Mouse (Mus musculus) limb, embryonic 15.5 days (tissue): Measurements from ENCODE around the gene Wipf3. TPM values are rescaled to one million over a fixed set of nuclear protein-coding genes. Genes with fewer than 3 reads are reported as not detected.

Experiments
- ATAC-seq: fragments of 200-750 bp; cut with Nextera tagmentation; 2 replicates; pipeline ENCODE4 v1.8.0; 2017; ENCODE audit warnings: low read depth, moderate TSS enrichment; ENCODE audit not compliant: insufficient number of reproducible peaks, low FRiP score, low TSS enrichment
- H3K27ac ChIP-seq: fragments of 300-500 bp; sonication (generic); 2 replicates; pipeline ENCODE4 v1.5.1; 2015; ENCODE audit warnings: moderate library complexity, mild to moderate bottlenecking, inconsistent platforms
- H3K27me3 ChIP-seq: fragments of 300-500 bp; sonication (generic); 2 replicates; pipeline ENCODE4 v1.6.1; 2015; ENCODE audit warnings: inconsistent platforms
- H3K36me3 ChIP-seq: fragments of 300-500 bp; sonication (generic); 2 replicates; pipeline ENCODE4 v1.6.1; 2015; ENCODE audit warnings: inconsistent platforms
- H3K4me1 ChIP-seq: fragments of 300-500 bp; sonication (generic); 2 replicates; pipeline ENCODE4 v1.6.1; 2015; ENCODE audit warnings: inconsistent platforms
- H3K4me2 ChIP-seq: fragments of 300-500 bp; sonication (generic); 2 replicates; pipeline ENCODE4 v1.6.1; 2015; ENCODE audit warnings: mild to moderate bottlenecking, inconsistent platforms
- H3K4me3 ChIP-seq: fragments of 300-500 bp; sonication (generic); 2 replicates; pipeline ENCODE4 v1.5.1; 2015; ENCODE audit warnings: mild to moderate bottlenecking, inconsistent platforms
- H3K9ac ChIP-seq: fragments of 300-500 bp; sonication (generic); 2 replicates; pipeline ENCODE4 v1.6.1; 2015; ENCODE audit warnings: inconsistent platforms
- H3K9me3 ChIP-seq: fragments of 300-500 bp; sonication (generic); 2 replicates; pipeline ENCODE4 v1.6.1; 2016; ENCODE audit warnings: inconsistent platforms
- WGBS: fragments of 180-500 bp; shearing (Covaris S2); methylation state at CpG from one replicate; pipeline ENCODE4 v1.1.7; 2015; 5-methylcytosine and 5-hydroxymethylcytosine counted together
- polyA plus RNA-seq: library from polyadenylated mRNA; unstranded; fragments of >200 nt; fragmentation: Nextera tagmentation; extraction: Ambion mirVana; gene quantifications from 2 replicates; pipeline ENCODE4 v1.2.1, GENCODE M21; 2015

The Wipf3 gene
- polyA plus RNA-seq, 1 experiment from 2014 or later: 1.5 TPM

- H3K36me3 ChIP-seq: no peaks in the 10 kb centered on the region
- peak; percentile 9; the same call in 1 of the 2 replicates for ATAC-seq
- peak overlapping the region; percentile 48 for H3K4me2 ChIP-seq
- H3K27me3 ChIP-seq: peaks cover 43% of the 10 kb centered on the region
- WGBS: 24% methylated on average over 11 of the region's 12 CpGs
- H3K27ac ChIP-seq: no peak overlapping the region
- H3K9me3 ChIP-seq: no peaks in the 10 kb centered on the region
- no peak overlapping the region for H3K4me3 ChIP-seq
- peaks cover 13% of the 10 kb centered on the region for H3K4me1 ChIP-seq
- H3K9ac ChIP-seq: no peak overlapping the region
Observed at GRCm38 (mm10) chr6:54485000-54485399, 55.6 kb downstream of the Wipf3 start.

DNA sequence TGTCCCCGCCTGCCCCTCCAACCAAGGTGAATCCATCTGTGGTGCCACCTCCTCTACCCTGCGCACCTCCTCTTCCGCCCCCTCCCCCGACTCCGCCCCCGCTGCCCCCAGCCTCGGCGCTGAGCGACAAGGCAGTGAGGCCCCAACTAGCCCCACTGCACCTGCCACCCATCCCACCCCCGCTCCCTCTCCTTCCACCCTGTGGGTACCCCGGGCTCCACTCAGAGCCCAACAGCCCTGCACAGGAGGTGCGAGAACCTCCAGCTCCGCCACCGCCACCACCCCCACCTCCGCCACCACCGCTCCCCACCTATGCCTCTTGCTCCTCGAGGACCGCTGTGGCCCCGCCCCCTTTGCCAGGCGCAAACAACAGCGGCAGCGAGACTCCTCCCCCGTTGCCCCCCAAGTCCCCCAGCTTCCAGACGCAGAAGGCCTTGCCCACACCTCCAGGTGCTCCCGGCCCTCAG, 56.1 kb downstream of the Wipf3 start:
- Histone ChIP-seq H3K4me3 (peak overlapping the region; percentile 27), H3K27ac (no peak overlapping the region), H3K9me3 (no peaks in the 10 kb centered on the region), H3K36me3 (no peaks in the 10 kb centered on the region), H3K9ac (no peak overlapping the region), H3K4me1 (peaks cover 13% of the 10 kb centered on the region), H3K4me2 (peak overlapping the region; percentile 48), H3K27me3 (peaks cover 43% of the 10 kb centered on the region)
- WGBS: 3% methylated on average over 24 of the region's 25 CpGs
- ATAC-seq: peak; percentile 30; the same call in 1 of the 2 replicates

DNA sequence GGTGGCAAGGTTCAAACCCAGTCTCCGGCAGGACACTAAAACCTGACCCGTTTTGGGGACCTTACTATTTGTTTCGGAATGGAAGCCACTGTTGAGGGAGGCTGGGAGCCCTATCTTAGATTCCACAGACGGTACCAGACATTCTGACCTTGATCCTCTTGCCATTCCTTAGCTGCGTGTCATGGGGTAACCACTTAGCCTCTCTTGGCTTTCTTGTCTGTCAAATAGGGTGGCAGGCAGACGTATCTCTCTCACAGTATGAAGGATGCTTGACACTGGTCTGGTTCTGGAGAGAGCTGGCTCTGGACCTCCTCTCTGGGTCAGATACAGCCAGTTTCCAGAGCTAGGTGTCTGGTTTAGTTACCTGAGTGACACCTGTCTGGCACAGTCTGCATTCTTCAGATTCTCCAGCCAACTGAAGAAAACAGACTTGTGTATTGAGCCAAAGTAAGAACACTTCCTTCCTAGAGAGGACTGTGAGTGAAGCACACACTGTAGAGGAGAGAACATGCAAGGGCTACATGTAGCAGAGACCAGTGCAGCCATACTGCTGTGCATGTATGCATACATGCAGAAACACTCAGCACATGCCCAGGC, 56.7 kb downstream of the Wipf3 start:
- Histone ChIP-seq H3K4me3 (no peak overlapping the region), H3K4me1 (peaks cover 13% of the 10 kb centered on the region), H3K27ac (no peak overlapping the region), H3K4me2 (peak overlapping the region; percentile 48), H3K27me3 (peaks cover 43% of the 10 kb centered on the region), H3K9ac (no peak overlapping the region), H3K9me3 (no peaks in the 10 kb centered on the region), H3K36me3 (no peaks in the 10 kb centered on the region)
- WGBS: 26% methylated on average over 6 of the region's 6 CpGs
- ATAC-seq: 0 out of 2 replicates have a peak, but pooled peaks have one; percentile 10

- peaks cover 25% of the 10 kb centered on the region; the same call in 1 of the 2 replicates for H3K27me3 ChIP-seq
- H3K4me2 ChIP-seq: no peak overlapping the region
- WGBS: 48% methylated on average over 7 of the region's 7 CpGs
- H3K9ac ChIP-seq: no peak overlapping the region
- no peaks in the 10 kb centered on the region for H3K9me3 ChIP-seq
- H3K27ac ChIP-seq: no peak overlapping the region
- no peaks in the 10 kb centered on the region for H3K36me3 ChIP-seq
- H3K4me1 ChIP-seq: 0 out of 2 replicates have a peak, but pooled peaks cover 4% of the 10 kb centered on the region
- no peak overlapping the region for H3K4me3 ChIP-seq
- ATAC-seq: no peak
Observed at GRCm38 (mm10) chr6:54491074-54491473, 61.7 kb downstream of the Wipf3 start.

- ATAC-seq: peak; percentile 61; the same call in 1 of the 2 replicates
- Histone ChIP-seq H3K9me3 (no peaks in the 10 kb centered on the region), H3K4me1 (0 out of 2 replicates have a peak, but pooled peaks cover 4% of the 10 kb centered on the region), H3K4me2 (no peak overlapping the region), H3K27ac (no peak overlapping the region), H3K36me3 (no peaks in the 10 kb centered on the region), H3K27me3 (peaks cover 13% of the 10 kb centered on the region; the same call in 1 of the 2 replicates), H3K9ac (no peak overlapping the region), H3K4me3 (no peak overlapping the region)
Observed at GRCm38 (mm10) chr6:54494097-54494496, 64.7 kb downstream of the Wipf3 start.

DNA sequence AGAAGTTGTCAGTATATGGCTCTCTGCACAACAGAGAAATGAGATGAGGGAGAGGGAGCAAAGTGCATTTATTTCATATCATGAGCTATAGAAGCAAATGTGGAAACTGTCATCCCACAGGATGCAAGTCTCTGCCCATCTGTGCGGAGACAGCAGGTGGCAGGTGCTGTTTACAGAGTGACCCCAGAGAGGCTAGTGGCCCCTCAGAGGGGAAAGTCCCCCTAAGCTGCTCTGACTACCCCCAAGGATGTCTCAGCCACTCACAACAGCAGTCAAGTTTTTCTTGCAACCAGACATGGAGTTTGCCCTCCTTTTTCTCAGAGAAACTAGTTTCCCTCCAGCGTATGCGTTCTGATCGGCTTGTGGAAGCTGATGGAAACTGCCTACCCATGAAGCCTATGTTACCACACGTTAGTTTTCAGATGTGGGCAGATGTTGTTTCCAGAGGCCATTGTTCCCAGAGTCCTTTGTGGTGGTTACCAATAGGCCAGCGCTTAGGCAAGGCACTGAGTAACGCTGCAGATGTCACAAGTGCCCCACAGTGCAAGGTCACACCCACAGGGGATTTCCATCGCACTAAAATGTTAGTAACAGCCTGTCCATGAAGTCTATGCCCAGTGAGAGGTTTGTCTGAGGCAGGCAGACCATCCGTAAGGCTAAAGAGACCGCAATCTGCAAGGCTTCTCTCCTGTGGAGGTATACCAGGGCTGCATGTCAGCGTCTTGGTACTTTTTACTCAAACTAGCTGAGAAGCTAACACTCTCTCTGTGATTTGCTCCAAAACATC, 65.4 kb downstream of the Wipf3 start:
- H3K9me3 ChIP-seq: no peaks in the 10 kb centered on the region
- H3K27me3 ChIP-seq: peaks cover 13% of the 10 kb centered on the region; the same call in 1 of the 2 replicates
- H3K27ac ChIP-seq: no peak overlapping the region
- no peak for ATAC-seq
- 71% methylated on average over 11 of the region's 11 CpGs for WGBS
- no peak overlapping the region for H3K9ac ChIP-seq
- no peaks in the 10 kb centered on the region for H3K36me3 ChIP-seq
- H3K4me3 ChIP-seq: no peak overlapping the region
- H3K4me1 ChIP-seq: 0 out of 2 replicates have a peak, but pooled peaks cover 4% of the 10 kb centered on the region
- H3K4me2 ChIP-seq: no peak overlapping the region

DNA sequence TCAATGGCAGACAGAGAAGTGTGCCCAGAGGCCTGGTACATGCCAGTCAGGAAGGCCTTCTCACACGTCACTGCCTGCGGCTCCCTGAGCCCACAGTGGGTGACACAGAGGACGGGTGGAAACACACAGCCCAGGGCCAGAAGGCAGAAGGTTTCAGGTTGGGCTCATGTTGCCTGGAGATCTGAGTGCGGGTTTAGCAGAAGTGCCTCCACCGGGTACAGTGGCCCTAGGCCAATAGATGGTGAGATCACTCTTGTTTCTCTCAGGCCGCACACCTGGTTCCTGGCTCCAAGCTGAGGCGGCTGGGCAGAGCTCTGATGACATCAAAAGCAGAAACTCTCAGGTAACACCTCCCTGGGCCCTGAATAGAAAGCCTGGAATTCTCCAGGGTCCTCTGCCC, 66.8 kb downstream of the Wipf3 start:
- no peak for ATAC-seq
- no peak overlapping the region for H3K4me3 ChIP-seq
- H3K9ac ChIP-seq: no peak overlapping the region
- no peak overlapping the region for H3K4me2 ChIP-seq
- H3K9me3 ChIP-seq: no peaks in the 10 kb centered on the region
- 70% methylated on average over 7 of the region's 7 CpGs for WGBS
- H3K36me3 ChIP-seq: no peaks in the 10 kb centered on the region
- H3K4me1 ChIP-seq: 0 out of 2 replicates have a peak, but pooled peaks cover 4% of the 10 kb centered on the region
- H3K27me3 ChIP-seq: peaks cover 14% of the 10 kb centered on the region; the same call in 1 of the 2 replicates
- H3K27ac ChIP-seq: no peak overlapping the region

DNA sequence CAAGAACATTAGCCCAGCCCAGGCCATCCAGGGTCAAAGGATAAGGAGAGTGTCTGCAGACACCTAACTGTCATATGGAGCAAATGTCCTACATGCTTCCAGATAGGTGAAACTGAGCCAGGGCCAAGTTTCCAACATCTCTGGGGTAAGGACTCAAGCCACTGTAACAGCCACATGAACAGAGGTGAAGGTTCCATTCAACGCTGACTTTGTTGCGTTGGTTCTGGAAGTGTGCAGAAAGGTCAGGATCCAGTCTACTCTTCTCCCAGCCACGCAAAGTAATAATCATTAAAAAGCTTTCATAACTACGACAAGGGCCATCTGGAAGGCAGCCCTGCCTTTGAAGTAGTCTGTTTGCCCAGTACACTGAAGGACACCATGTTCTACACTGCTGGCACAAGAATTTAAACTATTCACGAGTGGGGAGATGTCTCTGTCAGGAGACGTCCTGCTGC, 73.3 kb downstream of the Wipf3 start:
- Histone ChIP-seq H3K4me1 (no peaks in the 10 kb centered on the region), H3K4me3 (no peak overlapping the region), H3K36me3 (no peaks in the 10 kb centered on the region), H3K9ac (no peak overlapping the region), H3K4me2 (no peak overlapping the region), H3K27ac (no peak overlapping the region), H3K9me3 (no peaks in the 10 kb centered on the region), H3K27me3 (peaks cover 15% of the 10 kb centered on the region; the same call in 1 of the 2 replicates)
- no peak for ATAC-seq
- WGBS: 53% methylated on average over 6 of the region's 6 CpGs

- no peak overlapping the region for H3K27ac ChIP-seq
- no peaks in the 10 kb centered on the region for H3K36me3 ChIP-seq
Observed at GRCm38 (mm10) chr6:54506318-54506717, 76.9 kb downstream of the Wipf3 start.

GRCm38 (mm10) chr6:54507002-54507401, 77.6 kb downstream of the Wipf3 start:
- Histone ChIP-seq H3K4me2 (no peak overlapping the region), H3K9ac (no peak overlapping the region), H3K4me1 (peaks cover 6% of the 10 kb centered on the region; the same call in 1 of the 2 replicates), H3K27me3 (peaks cover 12% of the 10 kb centered on the region; the same call in 1 of the 2 replicates), H3K27ac (no peak overlapping the region), H3K4me3 (no peak overlapping the region), H3K9me3 (no peaks in the 10 kb centered on the region), H3K36me3 (no peaks in the 10 kb centered on the region)
- whole genome bisulfite sequencing: 45% methylated on average over 8 of the region's 8 CpGs
- no peak for ATAC-seq

More at GRCm38 (mm10) chr6:54506318-54506717, 76.9 kb downstream of the Wipf3 start:
- no peak overlapping the region for H3K9ac ChIP-seq
- WGBS: 74% methylated on average over 11 of the region's 11 CpGs
- peaks cover 6% of the 10 kb centered on the region; the same call in 1 of the 2 replicates for H3K4me1 ChIP-seq
- ATAC-seq: no peak
- no peaks in the 10 kb centered on the region for H3K9me3 ChIP-seq
- H3K4me2 ChIP-seq: no peak overlapping the region
- no peak overlapping the region for H3K4me3 ChIP-seq
- peaks cover 13% of the 10 kb centered on the region; the same call in 1 of the 2 replicates for H3K27me3 ChIP-seq

DNA sequence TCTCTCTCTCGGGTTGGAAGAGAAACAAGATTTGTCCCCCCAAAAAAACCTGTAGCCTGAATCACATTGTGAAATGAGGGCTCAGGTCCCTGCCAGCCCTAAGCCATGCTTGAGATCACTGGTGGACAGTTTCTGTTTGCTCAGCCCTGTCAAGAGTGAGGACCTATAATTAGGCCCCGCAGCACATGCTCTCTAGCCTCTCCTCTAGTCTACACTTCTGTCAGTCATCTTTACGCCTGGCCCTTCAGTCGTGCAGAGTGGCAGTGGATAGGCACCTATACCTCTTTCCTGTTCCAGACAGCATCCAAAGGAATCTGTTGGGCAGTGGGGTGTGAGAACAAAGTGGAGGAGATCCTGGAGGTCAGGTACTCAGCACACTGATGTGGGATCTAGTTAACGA, 78.4 kb downstream of the Wipf3 start:
- ATAC-seq: no peak
- Histone ChIP-seq H3K4me1 (peaks cover 6% of the 10 kb centered on the region; the same call in 1 of the 2 replicates), H3K4me3 (no peak overlapping the region), H3K36me3 (no peaks in the 10 kb centered on the region), H3K9ac (no peak overlapping the region), H3K9me3 (no peaks in the 10 kb centered on the region), H3K4me2 (no peak overlapping the region), H3K27ac (no peak overlapping the region), H3K27me3 (peaks cover 14% of the 10 kb centered on the region; the same call in 1 of the 2 replicates)
- 49% methylated on average over 5 of the region's 5 CpGs for WGBS
